Mouse (Mus musculus) liver, postnatal 0 days (tissue): ENCODE data around the gene Ifitm3.

ENCODE experiments used
- CTCF ChIP-seq: sonication (generic); IDR thresholded peaks from 2 replicates; pipeline ENCODE4 v1.5.1; 2016; ENCODE audit warnings: antibody characterized with exemption, low read depth
- EP300 ChIP-seq: IDR thresholded peaks from 2 replicates; pipeline ENCODE4 v1.6.1; 2016; ENCODE audit warnings: antibody characterized with exemption, low read depth, mild to moderate bottlenecking

GRCm38 (mm10) chr7:140997817-140998216, 12.8 kb downstream of the Ifitm3 start:
- TF ChIP-seq EP300 (no peak), CTCF (no peak)
